Mouse (Mus musculus) bone marrow macrophage, adult 2 months (primary cell): ENCODE measurements around the gene Il9.

ENCODE experiments used
- CTCF ChIP-seq: IDR thresholded peaks from 2 replicates; pipeline ENCODE4 v1.5.1; 2012; ENCODE audit warnings: low read depth, mild to moderate bottlenecking, low read length, moderate library complexity
- POLR2A ChIP-seq: IDR thresholded peaks from 2 replicates; pipeline ENCODE4 v1.6.1; 2012; ENCODE audit warnings: mild to moderate bottlenecking, low read depth, low read length, borderline replicate concordance

DNA sequence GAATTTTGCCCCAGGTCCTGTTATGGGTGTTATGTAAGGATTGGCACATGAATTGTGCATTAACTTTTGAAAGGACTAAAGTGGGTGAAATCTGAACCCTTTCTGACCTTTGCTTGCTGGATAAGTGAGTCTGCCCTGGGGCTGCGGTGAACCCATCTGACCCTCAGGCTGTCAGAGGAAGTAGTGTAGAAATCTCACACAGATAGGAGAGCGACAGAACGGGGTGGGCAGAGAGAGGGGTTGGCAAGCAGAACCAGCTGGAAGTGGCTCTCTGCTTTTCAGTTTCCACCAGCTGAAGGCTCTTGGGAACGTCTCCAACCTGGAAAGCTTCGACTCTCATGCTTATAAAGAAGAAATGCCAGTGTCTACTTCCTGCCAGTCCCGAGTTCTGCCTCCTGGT lies 4.8 kb downstream of the Il9 start:
- TF ChIP-seq POLR2A: no peak
- no peak for TF ChIP-seq CTCF
